Mouse (Mus musculus): Measurements from ENCODE around the gene Dupd1.

Dupd1 gene

GRCm38 (mm10) chr14:21714486-21714885, at the start of gene Dupd1:
TSS of gene Dupd1 (minus strand) at chr14:21714576.
- ATAC-seq (ENCODE audit: insufficient number of reproducible peaks, low FRiP score, low TSS enrichment) = no peak

- ATAC-seq (ENCODE audit: insufficient number of reproducible peaks, low FRiP score, low TSS enrichment) = no peak
These were observed 49.4 kb upstream of the Dupd1 start for GRCm38 (mm10) chr14:21763736-21764135.

DNA sequence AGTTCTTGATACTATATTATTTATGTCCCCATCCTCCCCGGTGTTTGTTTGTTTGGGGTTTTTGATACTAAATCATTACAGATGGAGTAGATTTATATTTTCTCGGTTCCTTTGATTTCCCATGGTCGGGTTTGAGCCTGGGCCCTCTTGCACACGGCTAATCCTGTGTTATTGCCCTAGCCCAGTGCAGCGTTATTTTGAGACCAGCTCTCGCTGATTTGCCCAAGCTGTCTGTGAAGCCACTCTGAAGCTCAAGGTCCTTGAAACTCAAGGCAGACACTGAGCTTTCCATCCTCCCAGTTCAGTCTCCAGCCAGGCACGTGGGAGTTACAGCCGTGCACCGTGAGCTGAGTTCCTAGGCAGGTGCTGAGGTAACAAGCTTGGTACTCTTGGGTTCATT, 47.2 kb upstream of the Dupd1 start:
- ATAC-seq (ENCODE audit: insufficient number of reproducible peaks, low FRiP score, low TSS enrichment) = no peak

DNA sequence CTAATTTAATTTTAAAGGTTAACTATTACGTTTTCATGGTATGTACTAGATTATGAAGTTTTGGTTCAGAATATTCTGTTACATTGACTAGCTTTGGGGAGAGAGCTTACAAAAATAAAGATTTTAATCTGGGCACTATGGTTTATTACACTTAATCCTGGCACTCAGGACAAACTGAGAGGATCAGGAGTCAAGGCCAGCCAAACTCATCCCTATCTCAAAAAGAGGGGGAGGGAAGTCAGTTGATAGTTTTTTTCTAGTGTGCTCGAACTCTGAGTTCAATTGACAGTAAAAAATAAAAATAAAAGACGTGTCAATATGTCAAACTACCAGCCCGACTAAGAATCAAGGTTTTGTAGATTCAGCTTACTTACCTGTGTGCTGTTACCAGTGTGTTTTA, 39.0 kb upstream of the Dupd1 start:
- no peak for ATAC-seq (ENCODE audit: insufficient number of reproducible peaks, low FRiP score, low TSS enrichment)

- no peak for ATAC-seq (ENCODE audit: insufficient number of reproducible peaks, low FRiP score, low TSS enrichment)
These were observed 38.0 kb upstream of the Dupd1 start for GRCm38 (mm10) chr14:21752411-21752810.

DNA sequence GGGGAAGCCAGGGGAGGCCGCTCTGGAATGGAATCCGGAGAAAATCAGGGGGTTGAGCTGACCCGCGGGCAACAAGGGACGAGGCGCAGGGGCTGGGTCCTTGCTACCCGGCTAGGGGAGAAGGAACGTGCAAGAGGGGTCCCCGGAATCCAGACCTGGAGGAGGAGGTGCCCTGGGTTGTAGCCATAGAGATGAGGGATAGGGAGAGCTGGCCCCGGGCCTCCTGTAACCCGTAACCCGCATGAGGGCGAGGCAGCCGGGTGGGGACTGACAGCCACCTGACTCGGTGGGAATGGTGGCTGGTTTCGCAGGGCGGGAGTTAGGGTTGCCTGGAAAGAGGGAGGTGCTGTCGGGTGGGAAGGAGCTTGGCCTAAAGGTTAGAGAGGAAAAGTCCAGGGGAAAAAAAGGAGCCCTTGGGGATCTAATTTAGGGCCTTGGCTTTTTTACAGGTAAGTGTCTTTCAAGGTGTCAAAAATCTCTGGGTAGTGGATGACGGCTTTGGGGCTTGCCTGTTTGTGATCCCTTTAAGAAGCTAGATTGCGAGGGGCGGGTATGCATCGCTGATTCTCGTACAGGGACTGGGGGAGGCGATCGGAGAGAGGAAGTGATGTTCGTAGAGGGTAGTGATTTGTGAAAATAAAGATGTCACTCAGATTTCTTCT, 36.6 kb upstream of the Dupd1 start, which contains the start of gene Dusp13:
Gene Dusp13 (minus strand): TSS at position 301 of the 662 bp plus-strand sequence.
- ATAC-seq (ENCODE audit: insufficient number of reproducible peaks, low FRiP score, low TSS enrichment) = peak; percentile 77

GRCm38 (mm10) chr14:21750008-21750880, 35.9 kb upstream of the Dupd1 start, which contains the start of gene Samd8:
TSS of gene Samd8 (plus strand) at chr14:21750531.
- peak; percentile 56 for ATAC-seq (ENCODE audit: insufficient number of reproducible peaks, low FRiP score, low TSS enrichment)

DNA sequence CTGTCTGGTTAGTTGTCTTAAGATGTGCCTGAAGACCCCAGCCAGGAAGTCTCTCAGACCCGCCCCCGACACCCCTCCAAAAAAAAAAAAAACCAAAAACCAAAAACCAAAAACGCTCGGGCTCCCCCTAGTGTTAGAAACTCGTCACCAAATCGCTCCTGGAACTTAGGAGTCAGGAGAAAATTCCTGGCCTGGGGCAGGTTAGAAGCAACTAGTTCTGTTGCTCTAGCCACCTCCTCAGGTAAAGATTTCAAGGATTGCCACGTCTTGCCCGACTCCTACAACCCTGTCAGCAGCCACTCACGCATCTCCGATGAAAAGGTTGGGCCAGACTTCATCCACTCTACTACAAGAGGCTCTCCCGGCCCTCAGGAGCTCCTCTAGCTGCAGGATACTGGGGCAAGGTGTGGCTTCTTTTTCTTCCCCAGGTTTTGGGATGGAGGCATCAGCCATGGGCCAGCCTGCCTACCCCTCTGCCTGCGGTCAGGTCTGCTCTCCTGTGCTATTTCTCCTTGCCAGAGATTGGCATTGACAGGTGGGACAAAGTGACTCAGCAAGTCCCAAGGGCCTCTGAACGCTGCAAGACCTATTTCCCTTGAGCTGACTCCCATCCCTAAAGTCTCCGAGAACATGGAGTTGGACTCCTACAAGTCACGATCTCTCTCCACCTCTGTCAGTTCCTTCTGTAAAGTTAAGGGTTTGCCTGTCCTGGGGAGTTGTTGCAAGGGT, 33.9 kb upstream of the Dupd1 start:
- ATAC-seq (ENCODE audit: insufficient number of reproducible peaks, low FRiP score, low TSS enrichment) = no peak

DNA sequence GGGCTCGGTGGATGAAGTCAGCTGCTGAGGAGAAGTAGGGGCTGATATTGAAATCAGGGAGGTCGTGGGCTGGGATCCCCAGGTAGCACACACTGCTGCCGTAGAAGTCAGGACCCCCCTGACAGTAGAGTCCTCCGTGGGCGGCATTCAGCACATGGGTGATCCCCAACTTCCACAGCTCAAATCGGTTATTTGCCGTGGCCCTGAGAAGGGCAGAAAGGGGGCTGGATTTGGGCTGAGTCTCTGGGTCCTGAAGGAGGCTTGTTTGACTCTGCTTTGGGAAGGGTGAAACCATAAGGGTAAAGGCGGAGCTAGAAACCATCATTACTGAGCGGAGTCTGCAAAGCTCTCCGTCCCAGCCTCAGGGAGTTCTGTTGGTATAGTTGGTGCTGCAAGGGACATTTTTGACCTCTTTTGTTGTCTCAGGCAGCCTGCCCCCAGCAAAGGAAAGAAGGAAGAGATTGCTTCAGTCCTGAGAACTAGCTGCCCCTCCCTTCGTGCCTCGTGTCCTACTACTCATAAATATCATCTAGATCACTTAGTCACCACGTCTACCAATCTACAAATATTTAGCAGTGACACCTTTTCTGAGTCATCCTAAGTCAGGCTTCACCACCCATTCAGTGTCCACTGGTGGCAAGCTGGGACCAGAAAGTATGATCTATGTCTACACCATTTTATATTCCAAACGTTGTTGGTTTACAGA, 33.2 kb upstream of the Dupd1 start:
- no peak for ATAC-seq (ENCODE audit: insufficient number of reproducible peaks, low FRiP score, low TSS enrichment)

GRCm38 (mm10) chr14:21746846-21747245, 32.5 kb upstream of the Dupd1 start:
- no peak for ATAC-seq (ENCODE audit: insufficient number of reproducible peaks, low FRiP score, low TSS enrichment)

- no peak for ATAC-seq (ENCODE audit: insufficient number of reproducible peaks, low FRiP score, low TSS enrichment)
These were observed 31.9 kb upstream of the Dupd1 start for GRCm38 (mm10) chr14:21746251-21746650.

- ATAC-seq (ENCODE audit: insufficient number of reproducible peaks, low FRiP score, low TSS enrichment) = no peak
These were observed 30.8 kb upstream of the Dupd1 start for GRCm38 (mm10) chr14:21745149-21745548.

DNA sequence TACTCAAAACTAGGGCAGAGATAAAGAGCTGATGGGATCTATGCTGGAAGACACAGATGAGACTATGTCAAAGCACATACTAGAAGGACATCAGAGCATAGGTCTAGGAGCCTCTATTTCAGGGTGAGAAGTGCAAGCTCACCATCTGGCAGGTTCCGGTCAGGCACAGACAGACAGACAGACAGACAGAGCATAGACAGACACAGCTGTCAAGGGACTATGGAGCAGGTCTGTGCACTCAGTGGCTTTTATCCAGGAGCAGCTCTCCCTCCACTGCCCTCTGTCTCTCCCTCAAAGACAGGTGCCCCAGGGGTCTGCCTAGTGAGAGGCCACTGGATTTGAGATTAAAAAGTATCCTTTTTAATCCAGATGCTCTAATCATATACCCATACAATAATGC, 29.8 kb upstream of the Dupd1 start:
- ATAC-seq (ENCODE audit: insufficient number of reproducible peaks, low FRiP score, low TSS enrichment) = no peak

DNA sequence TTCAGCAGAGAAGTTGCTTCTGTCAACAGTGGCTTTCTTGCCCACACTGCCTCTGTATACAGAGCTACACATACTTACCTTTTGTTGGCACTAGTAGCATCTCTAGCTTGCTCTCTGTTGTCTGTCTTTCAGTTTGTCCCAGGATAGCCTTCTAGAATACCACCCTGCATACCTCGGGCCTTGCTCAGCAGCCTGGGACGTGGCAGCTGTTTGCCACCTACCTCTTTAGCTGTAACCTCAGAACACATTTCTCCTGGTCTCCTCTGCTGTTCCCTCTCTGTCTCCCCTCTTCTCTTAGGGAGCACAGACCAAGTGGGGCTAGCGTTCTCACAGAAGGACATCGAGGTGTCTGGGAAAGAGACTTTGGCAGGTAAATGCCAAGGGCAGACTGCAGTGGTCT, 28.1 kb upstream of the Dupd1 start:
- no peak for ATAC-seq (ENCODE audit: insufficient number of reproducible peaks, low FRiP score, low TSS enrichment)

- ATAC-seq (ENCODE audit: insufficient number of reproducible peaks, low FRiP score, low TSS enrichment) = peak; percentile 80
These were observed 27.4 kb upstream of the Dupd1 start for GRCm38 (mm10) chr14:21741786-21742185.

DNA sequence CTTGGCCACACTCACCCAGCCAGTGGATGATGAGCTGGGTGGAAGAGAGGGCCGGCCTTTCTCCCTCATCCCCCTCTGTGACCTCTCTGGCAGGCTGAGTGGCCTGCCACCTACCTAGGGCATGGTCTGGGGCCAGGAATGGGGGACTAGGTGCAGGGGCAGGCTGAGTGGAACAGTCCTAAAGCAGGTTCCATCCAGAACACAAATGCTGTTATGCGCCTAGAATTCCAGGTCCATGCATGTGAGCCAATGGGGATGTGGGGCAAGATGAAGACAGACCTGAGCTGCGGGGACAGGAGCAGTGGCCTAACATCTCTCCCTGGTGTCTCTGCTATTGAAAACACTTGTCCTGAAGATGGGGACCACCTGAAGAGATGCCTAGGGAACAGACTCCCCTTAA, 26.9 kb upstream of the Dupd1 start:
- 0 out of 2 replicates have a peak, but pooled peaks have one; percentile 16 for ATAC-seq (ENCODE audit: insufficient number of reproducible peaks, low FRiP score, low TSS enrichment)

GRCm38 (mm10) chr14:21740345-21740744, 26.0 kb upstream of the Dupd1 start:
- no peak for ATAC-seq (ENCODE audit: insufficient number of reproducible peaks, low FRiP score, low TSS enrichment)

DNA sequence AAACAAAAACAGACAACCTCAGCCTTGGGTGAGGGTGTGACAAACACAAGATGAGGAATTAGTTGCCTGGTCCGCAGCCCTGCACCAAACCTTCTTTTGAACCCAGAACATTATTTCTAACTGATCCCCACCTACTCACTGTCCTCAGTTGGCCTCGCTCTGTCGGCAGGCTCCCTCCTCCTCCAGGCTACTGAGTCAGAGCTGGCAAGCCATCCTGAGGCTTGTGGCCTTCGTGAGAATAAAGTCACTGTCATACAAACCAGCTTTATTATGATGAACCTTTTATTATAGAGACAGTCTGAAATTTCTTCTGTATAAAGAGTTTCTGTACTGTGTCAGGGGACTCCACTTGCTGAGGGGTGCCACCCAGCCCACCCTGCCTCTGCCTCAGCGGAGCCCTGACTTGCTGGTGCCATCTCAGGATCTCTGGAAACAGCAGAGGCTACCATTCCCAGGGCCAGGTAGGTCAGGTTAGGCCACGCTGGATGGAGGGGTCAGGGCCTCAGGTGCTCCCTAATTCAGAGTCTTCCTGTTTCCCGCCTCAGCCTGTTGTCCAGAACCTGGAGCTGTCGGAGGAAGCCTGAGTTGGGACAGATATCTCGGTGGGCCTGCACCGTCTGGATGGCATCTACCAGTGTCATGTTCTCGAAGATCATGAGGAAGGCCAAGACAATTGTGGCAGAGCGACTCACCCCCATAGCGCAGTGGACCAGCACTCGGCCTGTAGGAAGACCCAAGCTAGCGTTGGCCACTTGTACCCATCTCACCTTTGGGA, 18.9 kb upstream of the Dupd1 start:
- no peak for ATAC-seq (ENCODE audit: insufficient number of reproducible peaks, low FRiP score, low TSS enrichment)

- ATAC-seq (ENCODE audit: insufficient number of reproducible peaks, low FRiP score, low TSS enrichment) = no peak
These were observed 15.6 kb upstream of the Dupd1 start for GRCm38 (mm10) chr14:21729936-21730335.
